Mouse (Mus musculus) layer of hippocampus, adult 2 months (tissue): ENCODE measurements around the gene Bcl11a. TPM values are rescaled to one million over a fixed set of nuclear protein-coding genes. Genes with fewer than 3 reads are reported as not detected.

Source experiments
- DNase-seq, 2 experiments: peaks; one replicate each; pipeline ENCODE4 v3.0.0; 2022; ENCODE audit warnings: low spot score in 2 of 2
- H3K27ac ChIP-seq: fragments of 200-600 bp; 2 replicates; pipeline ENCODE4 v1.8.1; 2022
- H3K4me3 ChIP-seq: fragments of 200-600 bp; 2 replicates; pipeline ENCODE4 v1.8.1; 2022; ENCODE audit warnings: mild to moderate bottlenecking
- CTCF ChIP-seq: fragments of 200-600 bp; conservative IDR thresholded peaks from 2 replicates; pipeline ENCODE4 v1.8.1; 2022; ENCODE audit warnings: antibody characterized with exemption, mild to moderate bottlenecking, moderate library complexity
- total RNA-seq, 2 experiments: library from RNA; stranded (reverse); gene quantifications; 2 replicates each; pipeline ENCODE4 v1.2.3; 2021

The Bcl11a gene
- total RNA-seq, 2 experiments from 2014 or later, result 117 to 121 TPM

- TF ChIP-seq CTCF, result no peak
- no peak for DNase-seq
- Histone ChIP-seq H3K4me3 (peak overlapping the region; percentile 79), H3K27ac (peak overlapping the region; percentile 95)
Measured at GRCm38 (mm10) chr11:24083076-24083405, 5.2 kb downstream of the Bcl11a start.

DNA sequence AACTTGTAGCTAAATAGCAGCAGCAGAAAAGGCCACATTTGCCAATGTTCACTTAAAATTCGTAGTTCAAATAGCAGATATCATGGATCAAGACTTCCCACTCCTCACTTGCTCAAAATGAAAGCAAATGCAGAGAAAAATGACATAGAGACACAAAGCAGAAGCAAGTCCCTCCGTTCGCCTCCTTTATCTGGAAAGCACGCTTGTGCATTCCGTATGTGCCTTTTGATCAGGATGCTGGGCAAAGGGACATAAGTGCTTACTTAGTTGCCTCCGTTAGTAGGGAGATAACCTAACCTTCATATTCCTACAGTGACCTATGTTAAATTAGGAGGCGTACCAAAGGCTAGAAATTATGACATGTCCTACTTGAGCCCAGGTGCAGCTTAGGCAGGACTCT is 5.6 kb downstream of the Bcl11a start:
- Histone ChIP-seq H3K4me3 (peak overlapping the region; percentile 79), H3K27ac (peak overlapping the region; percentile 95)
- no peak for DNase-seq
- no peak for TF ChIP-seq CTCF

DNA sequence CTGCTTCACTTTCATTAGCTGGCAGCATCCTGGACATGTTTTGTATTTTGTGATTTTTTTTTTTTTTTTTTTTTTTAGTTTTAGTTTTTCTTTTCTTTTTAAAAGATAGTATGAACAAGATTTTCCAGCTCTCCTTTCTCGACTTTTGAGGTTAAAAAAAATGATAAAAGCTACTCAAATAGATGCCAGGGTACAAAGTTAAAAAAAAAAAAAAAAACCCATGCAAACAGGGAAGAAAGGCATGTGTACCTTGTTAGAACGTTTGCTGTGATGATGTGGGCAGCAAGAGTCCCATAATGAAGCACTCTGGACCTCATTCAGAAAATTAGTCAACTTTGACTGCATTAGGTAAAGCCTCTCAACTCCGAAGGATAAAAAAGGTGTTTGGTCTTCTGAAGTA is 6.2 kb downstream of the Bcl11a start:
- no peak for TF ChIP-seq CTCF
- H3K4me3 ChIP-seq, result peak overlapping the region; percentile 79
- H3K27ac ChIP-seq, result peak overlapping the region; percentile 95
- DNase-seq, result no peak

GRCm38 (mm10) chr11:24084590-24084989 is 6.7 kb downstream of the Bcl11a start:
- TF ChIP-seq CTCF, result no peak
- Histone ChIP-seq H3K27ac (peak overlapping the region; percentile 95), H3K4me3 (peak overlapping the region; percentile 79)
- DNase-seq, result no peak

DNA sequence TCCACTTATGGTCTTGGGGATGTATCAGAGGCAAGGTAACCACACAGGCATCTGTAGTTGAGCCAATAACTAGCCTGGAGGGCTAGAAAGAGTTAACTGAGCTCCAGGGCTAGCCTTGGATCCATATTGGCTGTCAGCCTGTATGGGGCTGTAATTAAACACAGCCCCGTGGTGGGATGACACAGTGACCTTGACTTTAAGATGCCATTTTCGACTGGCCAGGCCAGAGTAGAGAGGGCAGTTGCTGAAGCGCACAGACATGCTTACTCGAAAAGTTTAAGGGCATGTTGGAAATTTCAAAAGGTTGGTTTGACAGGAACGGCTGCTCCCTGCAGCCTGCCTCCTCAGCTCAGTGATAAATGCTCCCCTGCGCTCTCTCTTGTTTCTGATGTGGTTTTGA is 8.1 kb downstream of the Bcl11a start:
- peak overlapping the region; percentile 95 for H3K27ac ChIP-seq
- DNase-seq, result no peak
- H3K4me3 ChIP-seq, result peak overlapping the region; percentile 31; the same call in 1 of the 2 replicates
- no peak for TF ChIP-seq CTCF

- H3K27ac ChIP-seq, result peak overlapping the region; percentile 95
- no peak for DNase-seq
- H3K4me3 ChIP-seq, result peak overlapping the region; percentile 18; the same call in 1 of the 2 replicates
- no peak for TF ChIP-seq CTCF
Measured at GRCm38 (mm10) chr11:24087069-24087468, 9.2 kb downstream of the Bcl11a start.

DNA sequence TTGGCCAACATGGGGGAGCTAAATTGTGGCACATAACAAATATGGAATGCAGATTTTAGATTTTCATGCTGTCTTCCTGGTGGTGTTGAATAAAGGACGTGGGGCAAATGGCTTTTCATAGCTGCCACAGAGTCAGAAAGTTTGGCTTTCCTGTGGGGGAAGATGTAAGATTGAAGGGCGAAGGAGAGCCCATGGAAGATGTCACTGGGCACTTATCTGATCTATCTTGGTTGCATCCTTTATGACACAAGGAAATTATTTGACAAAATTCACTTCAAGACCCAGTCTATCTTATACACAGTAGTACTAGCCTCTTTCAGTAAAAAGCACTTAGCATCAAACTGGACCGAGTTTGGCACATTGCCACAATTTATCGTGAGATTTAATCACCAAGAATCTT is 12.6 kb downstream of the Bcl11a start:
- Histone ChIP-seq H3K4me3 (no peak overlapping the region; the same call in 1 of the 2 replicates), H3K27ac (peak overlapping the region; percentile 95)
- no peak for TF ChIP-seq CTCF
- DNase-seq, result no peak

DNA sequence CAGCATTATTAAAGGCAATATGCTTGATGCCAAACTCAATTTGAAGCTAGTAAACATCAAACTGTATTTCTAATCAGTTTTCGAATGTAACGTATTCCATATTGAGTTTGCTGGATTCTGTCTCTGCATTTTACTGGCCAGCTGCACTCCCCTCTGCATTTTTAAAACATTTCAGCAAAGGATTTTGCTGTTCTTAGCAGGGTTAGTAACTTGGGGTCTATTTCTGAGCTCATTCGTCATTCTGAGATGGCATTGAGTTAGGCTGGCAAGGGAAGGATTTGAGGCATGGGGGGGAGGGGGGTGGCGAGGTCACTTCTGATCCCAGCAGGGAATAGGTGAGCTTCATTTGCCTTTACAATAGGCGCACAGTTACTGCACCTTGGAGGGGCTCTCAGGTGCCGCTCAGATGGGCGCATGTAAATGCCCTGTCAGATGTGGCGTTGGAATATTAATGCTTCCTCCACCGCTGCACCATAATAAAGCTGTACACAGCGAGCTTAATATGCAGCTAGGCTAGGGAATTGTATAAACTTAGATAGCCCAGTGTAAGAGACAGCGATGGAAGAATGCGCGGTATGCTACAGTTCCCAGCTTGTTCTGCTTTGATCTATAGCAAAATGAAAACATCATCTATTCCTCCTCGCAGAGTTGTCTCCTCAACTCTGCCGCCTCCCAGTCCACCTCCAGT is 13.7 kb downstream of the Bcl11a start:
- H3K4me3 ChIP-seq, result peak overlapping the region; percentile 36; the same call in 1 of the 2 replicates
- TF ChIP-seq CTCF, result no peak
- peak overlapping the region; percentile 95 for H3K27ac ChIP-seq
- no peak for DNase-seq

DNA sequence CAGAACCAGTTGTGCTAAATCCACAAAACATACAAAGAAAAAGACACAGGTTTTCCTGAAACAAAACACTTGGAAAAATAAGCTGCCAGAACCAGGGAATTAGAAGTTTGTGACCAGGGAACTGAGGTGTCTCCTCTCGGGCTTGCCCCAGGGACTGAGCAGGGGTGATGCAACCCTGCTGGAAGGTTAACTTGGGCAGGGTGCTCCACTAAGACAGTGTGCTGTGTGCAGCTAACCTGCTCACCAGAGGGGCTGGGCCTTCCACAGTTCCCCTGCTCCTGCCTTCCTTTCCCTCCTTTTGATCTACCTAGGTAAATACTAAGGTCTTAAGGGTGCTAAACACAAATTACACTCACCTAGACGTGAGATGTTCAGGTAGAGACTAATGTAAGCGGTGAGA is 14.8 kb downstream of the Bcl11a start:
- no peak for TF ChIP-seq CTCF
- DNase-seq, result no peak
- Histone ChIP-seq H3K27ac (peak overlapping the region; percentile 95), H3K4me3 (peak overlapping the region; percentile 19)

GRCm38 (mm10) chr11:24094086-24094487 is 16.2 kb downstream of the Bcl11a start:
- DNase-seq, result no peak
- Histone ChIP-seq H3K4me3 (peak overlapping the region; percentile 19; the same call in 1 of the 2 replicates), H3K27ac (peak overlapping the region; percentile 95)
- peak; percentile 67 for TF ChIP-seq CTCF

DNA sequence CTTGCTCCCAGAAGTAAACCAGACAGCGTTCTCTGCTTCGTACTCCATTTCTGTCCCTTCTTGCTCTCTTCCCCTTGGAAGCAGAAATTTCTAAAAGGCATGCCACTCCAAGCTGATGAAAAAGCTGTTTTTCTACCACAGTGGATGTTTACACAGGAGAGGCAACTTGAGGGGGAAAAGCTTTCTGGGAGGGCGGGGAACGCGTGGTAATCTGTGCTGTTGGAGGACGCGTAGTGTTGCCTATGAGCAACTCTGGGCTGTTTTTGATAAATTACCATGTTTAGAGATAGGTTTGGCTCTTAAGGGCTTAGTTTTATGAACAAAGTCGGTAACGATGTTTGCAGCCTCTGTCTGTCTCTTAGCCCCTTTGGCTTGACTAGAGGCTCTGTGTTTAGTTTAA is 17.4 kb downstream of the Bcl11a start:
- DNase-seq, result no peak
- H3K4me3 ChIP-seq, result peak overlapping the region; percentile 30
- peak overlapping the region; percentile 95 for H3K27ac ChIP-seq
- no peak for TF ChIP-seq CTCF

DNA sequence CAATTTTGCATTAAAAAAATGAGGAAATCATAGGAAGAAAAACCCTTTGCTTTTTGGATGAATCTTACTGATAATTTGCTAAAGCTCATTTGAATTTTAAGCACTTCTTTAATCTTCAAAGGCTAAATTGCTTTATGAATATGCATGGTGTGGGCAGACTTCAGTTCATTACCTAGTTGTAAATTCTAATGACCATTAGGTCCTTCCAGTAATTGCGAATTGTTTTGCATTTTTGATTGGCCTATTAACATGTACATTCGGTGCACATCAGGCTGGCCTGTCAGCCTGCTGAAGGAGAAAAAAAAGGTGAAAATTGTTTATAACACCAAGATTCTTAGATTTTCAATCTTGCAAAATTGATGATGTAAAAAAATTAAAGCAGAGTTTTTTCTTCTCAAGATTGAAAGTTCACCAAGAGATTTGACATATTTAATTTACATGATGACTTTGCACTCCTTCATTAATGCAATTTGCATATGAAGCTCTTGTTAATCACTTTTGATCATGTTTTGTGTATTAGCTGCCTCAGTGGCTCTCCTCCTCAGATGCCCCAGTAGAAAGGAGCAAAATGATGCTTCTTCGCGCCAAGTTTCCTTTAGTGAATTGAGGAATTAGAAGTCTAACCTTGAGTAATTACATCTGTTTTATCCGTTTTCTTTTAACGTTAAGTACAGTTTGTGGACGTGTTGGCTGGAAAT is 17.9 kb downstream of the Bcl11a start:
- DNase-seq, result no peak
- no peak for TF ChIP-seq CTCF
- Histone ChIP-seq H3K4me3 (peak overlapping the region; percentile 30), H3K27ac (peak overlapping the region; percentile 95)

DNA sequence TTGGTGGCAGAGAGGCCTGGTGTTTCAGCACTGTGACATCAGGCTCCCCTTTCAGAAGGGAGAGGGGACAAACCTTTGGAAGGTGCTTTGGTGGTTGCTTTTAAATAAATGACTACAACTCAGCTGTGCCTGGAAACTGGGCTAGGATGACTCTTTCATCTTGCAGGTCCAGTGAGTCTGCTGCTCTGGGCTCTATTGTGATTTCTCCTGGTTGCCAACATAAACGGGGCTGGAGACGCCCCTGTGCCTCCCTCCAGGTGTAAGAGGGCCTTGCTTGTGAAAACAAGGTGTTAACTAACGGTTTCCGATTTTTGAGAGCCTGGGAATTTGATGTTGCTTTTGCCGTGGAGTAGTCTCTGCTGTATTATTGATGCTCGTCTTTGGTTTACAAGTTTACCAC is 18.6 kb downstream of the Bcl11a start:
- Histone ChIP-seq H3K27ac (peak overlapping the region; percentile 95), H3K4me3 (peak overlapping the region; percentile 30)
- no peak for DNase-seq
- TF ChIP-seq CTCF, result no peak

DNA sequence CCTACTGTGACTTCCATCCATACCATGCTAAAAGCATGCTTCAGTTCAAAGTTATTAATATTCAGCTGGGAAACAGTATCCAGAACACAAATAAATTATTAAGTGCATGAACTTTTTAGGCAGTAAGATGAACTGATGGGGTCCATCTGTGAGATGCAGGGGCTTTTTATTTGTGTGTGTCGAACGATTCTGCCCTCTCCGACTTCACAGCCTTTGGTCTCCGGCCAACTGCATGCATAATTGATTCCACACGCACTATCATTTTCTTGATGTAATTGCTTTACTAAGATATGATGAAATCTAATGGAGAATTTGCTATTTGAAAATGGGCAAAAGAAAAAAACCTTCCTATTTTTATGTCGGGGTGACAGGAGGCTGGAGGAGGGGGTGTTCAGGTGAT is 19.2 kb downstream of the Bcl11a start:
- H3K27ac ChIP-seq, result peak overlapping the region; percentile 95
- TF ChIP-seq CTCF, result no peak
- peak overlapping the region; percentile 30 for H3K4me3 ChIP-seq
- DNase-seq, result no peak
